Mouse (Mus musculus) erythroblast, embryonic 14.5 days (primary cell): ENCODE measurements around the gene Pik3r3.

Experiments
- GATA1 ChIP-seq: IDR thresholded peaks from 2 replicates; pipeline ENCODE4 v1.6.1; 2012; ENCODE audit warnings: low read length, inconsistent platforms, mixed read lengths
- TAL1 ChIP-seq: IDR thresholded peaks from 3 replicates; pipeline ENCODE4 v1.6.1; 2012; ENCODE audit warnings: low read length, inconsistent platforms, mixed read lengths

GRCm38 (mm10) chr4:116206531-116206930 lies 14.9 kb upstream of the Pik3r3 start:
- no peak for TF ChIP-seq TAL1
- TF ChIP-seq GATA1 = no peak
